Mouse (Mus musculus) T-helper 1 cell (primary cell): ENCODE data around the gene Vps13d.

ENCODE experiments used
- in situ Hi-C: fragments of 300-600 bp; cut with MboI, MseI; formaldehyde crosslinking; loops from one replicate; pipeline ENCODE4 v1.15.1; 2025; ENCODE audit warnings: high pct_unique_total_duplicates

Vps13d gene

DNA sequence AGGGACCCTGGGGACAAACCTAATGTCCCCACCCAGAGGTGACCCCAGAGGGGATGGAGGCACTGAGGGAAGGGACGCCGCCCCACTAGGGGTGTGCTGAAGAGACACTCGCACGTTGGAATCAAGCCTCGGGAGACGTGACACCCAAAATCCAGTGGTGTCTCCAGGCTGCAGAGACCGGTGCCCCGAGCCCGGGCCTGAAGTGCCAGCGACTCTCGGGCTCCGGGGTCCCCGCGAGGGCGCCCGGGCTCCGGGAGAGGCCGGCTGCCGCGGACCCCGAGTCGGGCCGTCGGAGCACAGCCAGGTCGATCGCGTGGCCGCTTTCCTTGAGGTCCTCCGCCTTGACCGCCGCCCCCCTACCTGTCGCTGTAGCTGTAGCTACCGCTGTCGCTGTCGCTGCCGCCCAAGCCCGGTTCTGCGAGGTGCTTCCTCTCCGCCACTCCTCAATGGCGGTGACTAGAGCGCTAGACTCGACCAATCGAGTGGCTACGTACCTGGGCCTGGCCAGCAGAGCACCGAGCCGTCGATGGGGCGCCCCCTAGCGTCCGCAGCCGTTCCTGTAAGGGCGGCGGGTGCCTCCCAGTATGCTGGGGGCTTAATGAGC, at the start of gene Vps13d:
Gene Vps13d (minus strand): TSS at position 447 of the 604 bp plus-strand sequence.
- in situ Hi-C loops: no loop called here

DNA sequence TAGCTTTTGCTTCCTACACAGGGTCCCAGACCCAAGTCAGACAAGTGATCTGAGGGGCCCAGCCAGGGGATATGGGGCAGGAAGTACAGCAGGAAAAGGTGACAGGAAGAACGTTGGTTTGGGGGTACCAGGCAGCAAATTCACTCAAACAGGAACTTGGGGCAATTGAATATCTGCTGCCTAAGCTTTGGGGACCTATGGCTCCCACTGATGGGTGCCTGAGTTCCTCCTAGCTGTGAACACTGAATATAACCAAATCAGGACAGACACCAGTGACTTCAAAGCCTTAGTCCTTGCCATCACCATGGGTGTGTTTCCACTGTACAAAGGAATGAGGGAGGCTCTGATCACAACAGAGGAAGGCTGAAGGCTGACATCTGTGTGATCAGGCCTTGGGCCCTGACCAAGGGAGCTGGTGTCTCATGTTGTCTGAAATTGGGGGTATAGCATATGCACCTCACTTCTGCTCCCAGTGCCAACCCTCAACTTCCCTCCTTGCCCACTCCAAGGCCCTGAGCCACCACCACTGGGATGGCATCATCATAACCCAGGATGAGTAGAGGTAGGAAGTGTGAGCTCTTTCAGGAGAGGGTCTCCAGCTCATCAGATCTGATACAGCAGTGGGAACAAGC, 48.0 kb upstream of the Vps13d start:
- in situ Hi-C loops: no loop called here

DNA sequence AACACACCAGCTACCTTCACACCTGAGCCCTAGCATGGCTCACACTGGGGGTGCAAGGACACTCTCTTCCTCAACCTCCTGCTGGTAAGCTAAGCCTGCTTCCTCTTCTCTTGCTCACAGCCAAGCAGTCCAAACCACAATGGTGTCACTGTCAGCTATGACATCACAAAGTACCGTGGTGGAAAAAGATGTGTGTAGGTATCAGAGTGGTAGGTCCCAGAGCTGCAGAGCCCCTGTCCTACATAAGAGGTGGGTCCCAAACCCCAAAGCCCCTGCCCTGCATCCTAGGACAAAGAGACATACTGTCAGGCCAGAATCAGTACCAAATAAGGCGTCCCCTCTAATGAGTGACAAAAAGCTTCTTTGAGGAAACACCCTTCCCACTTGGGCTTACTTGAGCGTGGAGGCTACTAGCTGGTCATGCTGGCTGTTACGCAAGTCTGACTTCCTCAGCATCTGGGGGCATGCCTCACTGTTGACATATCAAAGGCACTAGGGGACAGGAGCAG, 46.0 kb upstream of the Vps13d start:
- in situ Hi-C loops: no loop called here

DNA sequence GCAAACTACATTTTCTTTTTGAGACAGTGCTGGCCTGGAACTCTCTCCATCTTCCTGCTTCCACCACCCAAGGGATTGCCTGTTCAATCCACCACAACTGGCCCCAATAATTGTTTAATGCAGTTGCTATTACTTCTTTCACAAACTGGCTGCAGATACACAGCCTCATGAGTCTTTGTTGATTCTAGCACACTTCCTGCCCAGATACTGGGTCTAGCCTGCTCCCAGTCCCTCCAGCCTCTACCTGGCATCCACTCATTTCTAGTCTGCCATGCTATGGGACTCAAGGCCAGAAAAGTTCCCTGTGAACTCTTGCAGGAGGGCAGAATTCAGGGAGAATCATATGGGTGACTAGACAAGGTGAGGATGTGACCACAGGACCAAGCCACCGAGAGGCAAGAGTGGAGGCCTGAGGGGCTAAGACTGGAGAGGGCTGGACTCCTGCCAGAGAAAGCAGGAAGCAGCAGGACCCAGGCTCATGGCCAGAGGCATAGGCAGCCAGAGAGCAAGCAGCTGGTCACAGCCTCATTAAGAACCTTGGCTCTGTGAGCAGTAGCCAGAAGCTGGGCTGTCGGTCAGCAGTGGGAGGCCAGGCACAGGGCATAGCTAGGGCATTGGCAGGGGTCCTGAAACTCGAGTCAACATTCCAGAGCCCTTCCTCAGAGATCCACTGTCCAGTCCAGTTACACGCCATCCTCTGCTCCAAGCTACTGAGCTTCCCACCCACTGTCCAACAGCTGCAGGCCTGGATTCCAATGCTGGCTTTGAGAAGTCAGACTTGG, 44.4 kb upstream of the Vps13d start:
- in situ Hi-C loops: no loop called here

DNA sequence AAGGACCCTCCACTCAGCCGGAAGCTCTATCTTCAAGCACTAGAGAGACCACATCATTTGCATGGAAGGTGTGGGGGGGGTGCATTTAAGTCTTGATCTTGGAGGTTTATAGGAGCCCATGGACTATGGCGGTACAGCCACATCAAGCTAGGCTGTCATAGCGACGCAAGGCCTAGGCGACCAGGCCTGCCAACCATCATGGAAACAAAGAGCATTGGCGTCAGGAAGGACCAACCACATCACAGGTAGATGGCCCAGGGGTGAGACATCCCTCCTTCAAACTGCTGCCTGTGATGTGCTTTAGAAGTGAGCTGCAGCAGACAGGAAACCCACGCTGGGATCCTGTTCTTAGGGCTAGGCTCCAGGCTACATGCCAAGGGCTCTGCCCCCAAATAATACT, 41.2 kb upstream of the Vps13d start:
- in situ Hi-C loops: no loop called here

DNA sequence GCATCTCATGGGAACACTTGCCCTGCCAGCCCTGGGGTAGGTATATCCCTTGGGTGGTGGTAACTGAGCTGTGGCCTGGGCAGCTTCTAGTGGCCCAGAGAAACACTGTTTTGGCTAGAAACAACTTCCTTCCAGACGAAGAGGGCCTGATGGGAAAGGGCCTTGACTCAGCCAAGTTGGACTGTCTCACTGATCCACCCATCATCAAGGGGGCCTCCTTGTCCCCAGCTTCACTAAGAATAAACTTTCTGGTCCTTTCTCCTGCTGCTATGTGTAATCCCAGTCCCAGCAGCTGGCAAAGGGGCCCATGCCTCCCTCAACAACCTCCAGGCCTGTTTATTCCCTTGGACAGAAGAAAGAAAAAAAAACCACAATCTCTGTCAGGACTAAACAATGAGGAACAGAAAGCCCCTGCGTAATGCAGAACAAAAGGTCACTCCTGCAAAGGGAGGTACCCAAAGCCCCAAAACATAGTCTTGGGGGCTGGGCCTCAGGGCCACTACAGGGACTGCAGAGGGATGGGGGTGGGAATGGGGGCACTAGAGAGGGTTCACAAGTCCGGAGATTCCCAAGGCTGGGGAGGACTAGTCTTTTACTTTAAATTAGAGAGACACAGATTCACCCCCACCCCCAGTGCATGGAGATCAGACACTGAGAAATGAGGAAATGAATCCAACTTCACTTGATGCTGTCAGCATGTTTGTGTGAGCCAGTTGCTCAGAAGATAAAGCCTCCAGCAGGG, 38.9 kb upstream of the Vps13d start:
- in situ Hi-C loops: no loop called here

DNA sequence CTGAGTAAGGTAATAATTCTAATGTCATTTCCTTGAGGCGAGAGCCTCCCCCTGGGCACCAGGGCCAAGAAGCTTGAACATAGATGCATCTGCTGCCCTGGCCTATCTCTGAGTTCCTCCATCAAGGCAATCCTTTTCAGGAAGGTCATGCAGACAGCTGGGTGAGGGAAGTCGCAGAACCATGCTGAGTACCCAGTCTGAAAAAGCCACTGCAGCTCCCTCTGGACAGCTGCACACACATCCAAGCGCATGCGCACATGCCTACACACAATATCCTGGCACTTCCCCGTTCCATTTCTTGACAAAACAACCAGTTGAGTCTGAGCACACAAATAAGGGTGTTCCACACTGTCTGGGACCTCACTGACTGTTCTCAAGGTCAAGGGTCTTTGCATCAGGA, 36.9 kb upstream of the Vps13d start:
- in situ Hi-C loops: no loop called here

DNA sequence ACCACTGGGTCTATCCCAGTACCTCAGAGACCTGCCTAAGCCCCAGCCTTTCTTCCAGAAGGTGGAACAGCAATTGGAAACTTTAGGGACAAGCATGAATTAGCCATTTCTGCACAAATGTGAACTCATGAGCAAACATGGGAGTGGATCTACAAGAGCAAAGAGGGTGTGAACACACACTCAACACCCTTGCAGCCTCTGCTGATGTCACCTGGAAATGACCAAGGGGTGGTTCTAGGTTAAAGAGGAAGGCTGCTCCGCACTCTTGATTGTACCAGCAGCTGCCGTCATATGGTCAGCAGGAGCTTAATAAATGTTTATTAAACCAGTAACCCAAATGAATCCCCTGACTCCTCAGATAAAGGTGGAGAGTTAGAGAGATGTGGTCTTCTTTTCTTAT, 35.8 kb upstream of the Vps13d start:
- in situ Hi-C loops: no loop called here

DNA sequence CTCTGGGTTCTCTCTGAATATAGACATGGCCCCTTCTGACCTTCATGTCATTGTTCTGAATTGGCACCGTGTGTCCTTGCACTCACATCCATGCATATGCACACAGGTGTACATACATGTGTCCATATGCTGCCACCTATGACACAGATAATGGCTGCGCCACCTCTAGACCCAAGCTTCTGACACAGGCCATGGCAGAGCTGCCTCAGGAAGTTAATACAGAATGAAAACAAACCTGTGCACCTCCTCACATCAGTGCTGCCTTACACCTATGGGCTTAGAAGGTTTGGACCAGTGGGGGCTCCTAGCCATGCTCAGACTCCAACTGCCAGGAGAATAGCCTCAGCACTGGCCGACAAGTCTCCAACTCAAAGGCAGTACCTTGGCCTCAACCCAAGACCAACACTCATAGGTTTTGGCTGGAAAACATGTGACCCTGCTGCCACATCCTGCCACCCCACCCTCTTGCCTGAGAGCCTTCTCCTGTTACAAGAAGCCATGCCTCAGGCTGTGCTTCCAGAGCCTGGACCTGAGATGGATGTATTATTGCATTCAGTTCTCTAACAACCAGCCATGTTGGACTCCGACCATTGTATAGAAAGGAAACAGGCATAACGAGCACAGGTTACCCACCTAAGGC, 34.8 kb upstream of the Vps13d start:
- in situ Hi-C loops: no loop called here

DNA sequence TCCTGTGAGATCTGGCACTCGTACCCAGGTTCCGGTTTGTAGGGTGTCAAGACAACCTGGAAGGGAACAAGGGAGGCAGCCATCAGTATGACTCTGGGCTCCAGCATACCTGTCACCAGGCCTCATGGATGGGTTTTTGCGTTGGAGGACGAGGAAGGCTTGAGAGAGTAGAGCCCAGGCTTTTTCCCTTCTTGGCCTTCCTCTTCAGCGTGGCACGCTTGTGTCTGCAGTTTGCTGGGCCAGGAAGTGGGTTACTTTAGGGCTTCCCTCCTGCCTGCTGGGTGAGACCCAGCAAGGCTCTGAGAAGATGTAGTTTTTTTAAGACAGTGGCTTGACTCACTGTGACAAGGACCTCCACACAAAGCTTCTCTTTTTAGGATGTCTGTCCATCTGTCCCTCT, 34.2 kb upstream of the Vps13d start:
- in situ Hi-C loops: no loop called here

DNA sequence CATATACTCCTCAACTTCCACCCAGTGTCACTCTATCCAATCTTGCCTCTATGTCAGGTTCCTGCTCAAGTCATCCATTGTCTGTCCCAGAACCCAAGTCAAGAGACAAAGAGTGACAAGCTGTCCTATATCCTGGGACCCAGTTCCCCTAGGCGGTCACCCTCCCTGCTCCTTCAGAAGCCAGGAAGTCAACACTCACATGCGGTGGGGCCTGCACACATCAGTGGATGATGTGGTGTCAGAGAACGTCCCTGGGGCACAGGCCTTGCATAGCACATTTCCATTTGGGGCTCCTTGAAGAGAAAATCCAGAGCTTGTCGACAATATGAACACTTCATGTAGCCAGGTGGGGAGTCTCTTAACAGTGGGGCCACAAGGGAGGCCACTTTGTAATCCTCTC, 29.8 kb upstream of the Vps13d start:
- in situ Hi-C loops: no loop called here

DNA sequence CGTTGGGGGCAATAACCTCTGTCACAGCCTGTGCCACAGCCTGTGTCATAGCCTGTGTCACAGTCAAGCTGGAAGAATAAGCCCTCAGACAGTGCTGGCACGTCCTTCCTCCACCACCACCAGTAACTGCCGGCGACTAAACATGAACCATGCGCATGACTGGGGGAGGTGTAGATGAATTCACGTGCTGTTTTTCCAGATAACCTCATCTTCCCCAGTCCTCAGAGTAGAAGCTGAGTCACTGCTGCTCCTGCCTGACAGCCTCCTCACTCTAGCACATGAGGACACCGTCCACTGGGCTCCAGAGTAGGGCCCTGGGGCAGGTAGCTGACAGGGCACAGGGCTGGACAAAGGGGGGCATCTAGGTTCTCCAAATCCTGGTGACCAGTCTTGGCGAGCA, 27.3 kb upstream of the Vps13d start:
- in situ Hi-C loops: no loop called here

DNA sequence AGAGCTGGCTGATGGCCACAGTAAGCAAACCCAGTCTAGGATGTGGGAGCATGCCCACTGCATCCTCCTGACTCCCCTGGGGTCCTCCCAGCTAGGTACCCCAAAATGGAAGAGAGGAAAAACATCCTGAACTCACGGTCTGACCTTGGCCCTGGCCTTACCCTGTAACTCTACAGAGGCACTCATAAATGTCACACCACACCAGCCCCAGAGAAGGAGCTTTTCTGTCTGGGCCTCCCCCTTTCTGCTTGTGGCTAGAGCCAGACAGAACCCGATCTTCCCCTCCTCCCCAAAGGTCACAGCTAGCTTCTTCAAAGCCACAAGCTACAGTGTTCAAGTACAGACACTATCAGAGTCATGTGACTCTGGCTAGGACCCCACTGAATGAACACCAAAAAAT, 26.6 kb upstream of the Vps13d start:
- in situ Hi-C loops: no loop called here

DNA sequence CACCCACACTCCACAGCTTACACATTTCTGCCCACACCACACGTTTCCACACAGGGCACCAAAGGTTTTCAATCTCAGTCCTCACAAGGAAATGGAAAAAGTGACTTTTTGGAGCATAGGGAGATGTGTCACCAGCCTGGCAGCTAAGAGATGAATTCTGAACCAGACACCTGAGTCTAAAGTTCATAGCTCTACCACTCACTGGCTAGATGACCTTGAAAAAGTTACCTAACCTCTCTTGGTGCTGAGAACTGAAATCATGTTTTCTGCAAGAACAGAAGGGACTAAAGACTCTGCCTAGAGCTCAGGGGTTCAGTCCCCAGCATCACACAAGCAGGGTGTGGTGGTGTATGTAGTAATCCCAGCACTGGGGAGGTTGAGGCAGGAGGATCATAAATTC, 25.2 kb upstream of the Vps13d start:
- in situ Hi-C loops: no loop called here

DNA sequence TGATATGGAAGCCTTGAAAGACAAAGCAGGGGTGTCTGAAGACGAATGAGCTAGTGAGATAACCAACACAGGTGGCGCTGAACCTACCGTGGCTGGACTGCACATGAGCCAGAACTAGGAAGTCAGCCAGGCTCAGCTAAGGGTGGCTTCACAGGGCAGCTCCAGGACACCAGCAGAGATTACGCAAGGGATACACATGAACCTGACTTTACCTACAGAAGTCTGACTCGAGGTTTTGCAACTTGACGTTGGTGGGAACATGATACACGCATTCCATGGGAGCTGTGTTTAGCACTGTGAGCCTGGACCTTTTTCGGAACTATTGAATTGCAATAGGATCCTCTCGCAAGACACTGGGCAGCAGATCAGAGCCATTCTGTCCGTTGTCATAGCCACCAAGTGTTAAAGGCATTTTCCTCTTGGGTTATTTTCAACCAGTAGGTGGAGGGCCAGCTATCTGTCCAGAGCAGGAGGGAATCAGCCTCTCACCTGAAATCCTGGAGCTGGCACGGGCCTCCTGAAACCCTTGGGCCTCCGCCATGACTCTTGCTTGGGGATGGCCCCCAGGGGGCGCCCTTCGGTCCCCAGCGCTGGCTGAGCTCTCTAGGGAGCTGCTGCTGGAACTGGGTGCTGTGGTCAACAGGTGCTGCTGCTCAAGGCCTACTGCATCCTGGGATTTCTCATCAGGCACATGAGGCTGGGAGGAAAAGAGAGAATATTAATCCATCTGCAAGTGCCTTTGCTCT, 24.6 kb upstream of the Vps13d start:
- in situ Hi-C loops: loop anchor here (5.0 kb wide), 1 partner anchor 68 kb away; no protein-coding TSS in a partner anchor

DNA sequence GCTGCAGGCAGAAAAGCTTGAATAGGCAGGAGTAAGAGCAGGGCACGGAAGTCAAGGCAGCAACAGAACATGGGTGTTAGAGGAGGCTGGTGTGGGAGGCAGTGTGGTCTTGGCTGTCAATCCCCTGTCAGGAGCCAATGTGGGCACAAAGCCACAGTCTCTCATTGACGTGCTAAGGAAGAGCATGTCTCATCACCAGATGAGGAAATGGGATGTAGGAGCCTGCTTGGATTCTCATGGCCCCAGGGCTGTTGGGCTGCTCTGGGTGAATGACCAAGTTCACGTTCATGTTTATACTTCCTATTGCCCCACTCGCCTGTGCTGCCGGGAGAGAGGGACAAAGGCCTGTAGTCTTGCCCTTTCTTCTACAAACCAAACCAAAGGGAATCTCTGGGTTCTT, 23.0 kb upstream of the Vps13d start:
- in situ Hi-C loops: loop anchor here (5.0 kb wide), 1 partner anchor 69 kb away; no protein-coding TSS in a partner anchor

DNA sequence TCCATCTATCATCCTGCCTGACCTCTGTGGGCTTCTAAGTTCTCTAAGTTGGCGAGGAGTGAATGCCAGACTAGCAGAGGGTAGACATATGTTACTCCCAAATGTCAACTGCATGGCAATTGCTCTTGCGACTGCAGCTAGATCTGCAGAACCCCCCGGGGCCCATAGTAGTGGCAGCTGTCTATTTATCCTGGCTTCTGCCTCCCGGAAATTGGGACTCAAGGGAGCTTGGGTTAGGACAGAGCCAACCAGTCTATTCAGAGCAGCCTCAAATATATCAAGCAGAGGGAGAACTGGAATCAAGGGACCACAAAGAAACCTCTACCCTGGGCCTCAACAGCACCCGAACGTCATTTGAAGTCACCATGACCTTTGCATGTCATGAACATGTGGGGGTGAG, 22.2 kb upstream of the Vps13d start:
- in situ Hi-C loops: loop anchor here (5.0 kb wide), 1 partner anchor 70 kb away; no protein-coding TSS in a partner anchor

DNA sequence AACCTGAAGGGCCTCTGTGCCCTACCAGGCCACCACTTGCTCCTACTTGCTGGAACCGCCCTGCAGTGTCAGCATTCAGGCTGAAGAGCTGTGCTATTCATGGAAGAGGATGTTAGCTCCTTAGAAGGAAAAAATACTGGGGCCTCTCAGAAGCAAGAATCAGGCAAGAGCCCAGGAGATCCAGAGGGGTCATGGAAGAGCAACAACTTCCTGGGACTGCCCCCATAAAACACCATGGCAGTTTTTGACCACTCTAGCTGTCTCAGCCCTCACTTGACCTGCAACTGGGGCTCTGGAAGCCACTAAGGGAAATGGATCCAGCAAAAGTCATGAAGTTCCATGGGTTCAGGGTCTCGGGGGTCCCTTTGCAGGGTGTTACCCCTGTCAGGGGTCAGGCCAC, 20.6 kb upstream of the Vps13d start:
- in situ Hi-C loops: loop anchor here (5.0 kb wide), 1 partner anchor 72 kb away; no protein-coding TSS in a partner anchor

DNA sequence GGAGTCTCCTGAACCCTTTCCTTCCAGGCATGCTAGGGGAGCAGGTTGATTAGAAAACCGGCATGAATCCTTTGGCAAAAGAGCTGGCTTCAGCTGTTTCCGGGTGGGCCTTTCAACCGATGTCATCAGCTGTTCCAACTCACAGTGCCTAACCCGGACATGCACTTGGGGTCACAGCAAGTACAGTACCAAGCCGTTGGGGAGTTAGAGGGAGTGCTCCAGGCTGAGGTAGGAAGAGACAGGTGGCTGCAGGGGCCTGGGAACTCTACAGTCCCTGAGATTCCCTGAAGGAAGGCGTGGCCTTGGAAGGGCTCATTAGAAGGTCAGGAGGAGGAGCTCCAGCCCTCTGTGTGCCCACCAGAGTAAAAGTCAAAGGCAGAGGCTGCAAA, 20.0 kb upstream of the Vps13d start:
- in situ Hi-C loops: loop anchor here (5.0 kb wide), 1 partner anchor 73 kb away; no protein-coding TSS in a partner anchor

DNA sequence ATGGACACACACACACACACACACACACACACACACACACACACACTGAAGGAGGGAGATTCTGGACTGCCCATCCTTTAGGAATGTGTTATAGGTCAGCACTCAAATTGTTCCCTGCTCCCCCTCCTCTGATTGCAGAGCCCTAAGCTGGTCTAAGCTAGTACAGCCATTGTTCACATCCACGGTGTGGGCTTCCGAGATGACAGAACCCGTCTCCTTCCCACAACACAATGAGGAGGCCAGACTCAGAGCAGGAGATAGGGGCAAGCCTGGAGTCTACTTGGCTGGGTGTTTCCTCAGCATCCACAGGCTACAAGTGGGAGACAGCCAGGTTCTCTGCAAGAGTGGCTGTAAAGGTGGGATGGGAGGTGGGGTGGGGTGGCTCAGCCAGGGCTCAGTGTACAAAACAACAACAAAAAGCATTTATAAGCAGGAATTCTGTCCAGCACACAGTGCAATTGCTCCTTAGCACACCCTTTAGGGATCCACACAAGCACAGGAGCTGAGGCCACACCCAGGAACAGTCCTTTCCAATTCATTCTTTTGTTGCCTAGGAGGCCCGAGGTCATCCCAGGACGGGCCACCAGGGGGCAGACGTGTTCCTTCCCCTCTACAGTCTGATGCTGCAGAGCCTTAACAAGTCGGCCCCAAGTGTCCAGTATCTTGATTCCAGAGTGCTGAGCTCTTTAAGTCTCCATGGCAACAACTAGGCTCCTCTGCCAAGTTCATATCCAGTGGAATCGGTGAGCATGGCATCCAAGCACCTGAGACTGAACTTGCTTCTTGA, 19.4 kb upstream of the Vps13d start:
- in situ Hi-C loops: no loop called here
